Mouse (Mus musculus) cerebellum, postnatal 36 days (tissue): ENCODE measurements around the gene Clrn3.
"Not testable (repeated sequence)": the region's sequence is repeated elsewhere in the genome, so short reads cannot be mapped to it uniquely, and the experiment has no call there.

Experiments used
- DNase-seq, 2 experiments: peaks; one replicate each; pipeline ENCODE4 v3.0.0; 2021 to 2022; ENCODE audit warnings: mixed read lengths in 2 of 2

Gene Clrn3

GRCm38 (mm10) chr7:135528515-135528914, at the start of gene Clrn3:
Gene Clrn3, minus strand, starts transcription at chr7:135528654.
- no peak for DNase-seq

GRCm38 (mm10) chr7:135576329-135576728, 47.9 kb upstream of the Clrn3 start:
- no peak for DNase-seq

- not testable (repeated sequence) for DNase-seq
Measured at GRCm38 (mm10) chr7:135575319-135576069, 47.0 kb upstream of the Clrn3 start.

GRCm38 (mm10) chr7:135571951-135572559, 43.6 kb upstream of the Clrn3 start:
- peak; percentile 65 to 74 for DNase-seq

GRCm38 (mm10) chr7:135571392-135571791, 42.9 kb upstream of the Clrn3 start:
- DNase-seq, result peak; percentile 85 to 92

GRCm38 (mm10) chr7:135568550-135568949, 40.1 kb upstream of the Clrn3 start:
- DNase-seq, result no peak

GRCm38 (mm10) chr7:135567582-135567981, 39.1 kb upstream of the Clrn3 start:
- no peak for DNase-seq

GRCm38 (mm10) chr7:135566013-135566412, 37.6 kb upstream of the Clrn3 start:
- DNase-seq, result no peak

GRCm38 (mm10) chr7:135564022-135564421, 35.6 kb upstream of the Clrn3 start:
- DNase-seq, result no peak

- no peak for DNase-seq
Measured at GRCm38 (mm10) chr7:135560280-135560679, 31.8 kb upstream of the Clrn3 start.

GRCm38 (mm10) chr7:135556663-135557402, 28.4 kb upstream of the Clrn3 start:
- no peak for DNase-seq

- DNase-seq, result no peak
Measured at GRCm38 (mm10) chr7:135553550-135553949, 25.1 kb upstream of the Clrn3 start.

GRCm38 (mm10) chr7:135551547-135551946, 23.1 kb upstream of the Clrn3 start:
- no peak for DNase-seq

- no peak for DNase-seq
Measured at GRCm38 (mm10) chr7:135548434-135548833, 20.0 kb upstream of the Clrn3 start.

- no peak for DNase-seq
Measured at GRCm38 (mm10) chr7:135546530-135546929, 18.1 kb upstream of the Clrn3 start.

GRCm38 (mm10) chr7:135545957-135546356, 17.5 kb upstream of the Clrn3 start:
- no peak for DNase-seq

GRCm38 (mm10) chr7:135544321-135544720, 15.9 kb upstream of the Clrn3 start:
- DNase-seq, result no peak

GRCm38 (mm10) chr7:135543033-135543432, 14.6 kb upstream of the Clrn3 start:
- DNase-seq, result no peak

GRCm38 (mm10) chr7:135542235-135542634, 13.8 kb upstream of the Clrn3 start:
- no peak for DNase-seq

GRCm38 (mm10) chr7:135539429-135539828, 11.0 kb upstream of the Clrn3 start:
- DNase-seq, result no peak

GRCm38 (mm10) chr7:135537948-135538741, 9.7 kb upstream of the Clrn3 start:
- peak; percentile 60 to 68 for DNase-seq

- DNase-seq, result peak; percentile 87 to 91
Measured at GRCm38 (mm10) chr7:135537341-135537901, 9.0 kb upstream of the Clrn3 start, which contains the start of gene Ptpre. Gene Ptpre, plus strand, starts transcription at chr7:135537481.
